Mouse (Mus musculus) left cerebral cortex, adult 18-20 months (tissue): ENCODE data around the gene Coa3. TPM values are rescaled to one million over a fixed set of nuclear protein-coding genes. Genes with fewer than 3 reads are reported as not detected.
A peak's percentile ranks its signal among the peaks of the same experiment; 100 is the strongest.

ENCODE experiments used
- DNase-seq, 2 experiments: peaks; one replicate each; pipeline ENCODE4 v3.0.0; 2021 to 2022; ENCODE audit warnings: low spot score in 2 of 2, mixed read lengths in 1 of 2
- total RNA-seq, 2 experiments: library from RNA; stranded (reverse); gene quantifications; 2 replicates each; pipeline ENCODE4 v1.2.3; 2021

Gene Coa3
- total RNA-seq, 2 experiments from 2014 or later: 103 to 112 TPM

GRCm38 (mm10) chr11:101253613-101254389, 25.1 kb downstream of the Coa3 start, which contains the start of gene Vps25:
Vps25 (plus strand) TSS chr11:101253707.
- peak; percentile 83 to 88 for DNase-seq

- no peak for DNase-seq
Observed at GRCm38 (mm10) chr11:101252941-101253340, 26.0 kb downstream of the Coa3 start.

- no peak for DNase-seq
Observed at GRCm38 (mm10) chr11:101251031-101251430, 27.9 kb downstream of the Coa3 start.

GRCm38 (mm10) chr11:101248258-101248994, 30.5 kb downstream of the Coa3 start:
- DNase-seq: peak; percentile 60 to 73

GRCm38 (mm10) chr11:101247521-101248030, 31.3 kb downstream of the Coa3 start:
- DNase-seq: no peak

- DNase-seq: no peak
Observed at GRCm38 (mm10) chr11:101246702-101247012, 32.3 kb downstream of the Coa3 start.

- peak in 1 of 2 experiments; percentile 27 for DNase-seq
Observed at GRCm38 (mm10) chr11:101245855-101246701, 32.8 kb downstream of the Coa3 start, which contains the start of gene Ramp2. Ramp2 (plus strand) TSS chr11:101246028.

- DNase-seq: no peak
Observed at GRCm38 (mm10) chr11:101245071-101245470, 33.8 kb downstream of the Coa3 start.

- peak; percentile 26 to 39 for DNase-seq
Observed at GRCm38 (mm10) chr11:101238071-101238647, 40.8 kb downstream of the Coa3 start.

- no peak for DNase-seq
Observed at GRCm38 (mm10) chr11:101236782-101237181, 42.1 kb downstream of the Coa3 start.

- no peak for DNase-seq
Observed at GRCm38 (mm10) chr11:101235429-101235828, 43.5 kb downstream of the Coa3 start.

- DNase-seq: no peak
Observed at GRCm38 (mm10) chr11:101234124-101234523, 44.8 kb downstream of the Coa3 start.

GRCm38 (mm10) chr11:101233240-101233639, 45.7 kb downstream of the Coa3 start:
- DNase-seq: no peak

GRCm38 (mm10) chr11:101232010-101232839, 46.7 kb downstream of the Coa3 start:
- DNase-seq: no peak

- DNase-seq: no peak
Observed at GRCm38 (mm10) chr11:101230991-101231871, 47.7 kb downstream of the Coa3 start.

GRCm38 (mm10) chr11:101230526-101230925, 48.4 kb downstream of the Coa3 start:
- no peak for DNase-seq

- DNase-seq: no peak
Observed at GRCm38 (mm10) chr11:101230061-101230511, 48.8 kb downstream of the Coa3 start.

GRCm38 (mm10) chr11:101229361-101229900, 49.5 kb downstream of the Coa3 start:
- DNase-seq: no peak
